Comparison of ENCODE assay signal across 24 mouse cellular contexts in genomic region chr6:73235650-73236049, GRCm38 (mm10). TPM values are rescaled to one million over a fixed set of nuclear protein-coding genes. Genes with fewer than 3 reads are reported as not detected.
"Had no signal": no experiment of that assay in that cellular context is flagged by ENCODE, and none has a peak within 500 bp of the region (broad histone marks: within the 10 kb centered on the region; RNA-seq: fewer than 3 reads in every experiment).

No protein-coding gene starts in this region.

- ATAC-seq: hindbrain, postnatal 0 days; intestine, embryonic 16.5 days; liver, embryonic 12.5 days had no signal

- H3K4me3 ChIP-seq: heart, embryonic 13.5 days; heart, embryonic 15.5 days; hindbrain, embryonic 13.5 days; hindbrain, embryonic 15.5 days; limb, embryonic 13.5 days; limb, embryonic 15.5 days; liver, embryonic 12.5 days had no signal

- H3K4me2 ChIP-seq: heart, embryonic 11.5 days; heart, embryonic 13.5 days; heart, embryonic 15.5 days; hindbrain, embryonic 13.5 days; hindbrain, embryonic 15.5 days; limb, embryonic 13.5 days; limb, embryonic 15.5 days; liver, embryonic 12.5 days had no signal

- DNase-seq: gastrocnemius, postnatal 14 days; gastrocnemius, postnatal 36 days; heart, adult 18-20 months; heart, postnatal 14 days; heart, postnatal 36 days; kidney, adult 18-20 months; kidney, adult 8-10 months; kidney, postnatal 10 days; kidney, postnatal 36 days; layer of hippocampus, adult 9-11 months; layer of hippocampus, postnatal 36 days; left cerebral cortex, postnatal 4 days had no signal

- H3K36me3 ChIP-seq: heart, embryonic 13.5 days; heart, embryonic 15.5 days; hindbrain, embryonic 13.5 days; hindbrain, embryonic 15.5 days; limb, embryonic 13.5 days; limb, embryonic 15.5 days; liver, embryonic 12.5 days had no signal

- H3K27ac ChIP-seq: heart, embryonic 13.5 days; heart, embryonic 15.5 days; hindbrain, embryonic 13.5 days; hindbrain, embryonic 15.5 days; hindbrain, postnatal 0 days; limb, embryonic 13.5 days; limb, embryonic 15.5 days; liver, embryonic 12.5 days; liver, embryonic 14.5 days had no signal

- H3K27me3 ChIP-seq: heart, embryonic 13.5 days; heart, embryonic 15.5 days; hindbrain, embryonic 13.5 days; hindbrain, embryonic 15.5 days; limb, embryonic 13.5 days; limb, embryonic 15.5 days; liver, embryonic 12.5 days had no signal

- H3K4me1 ChIP-seq: heart, embryonic 13.5 days; heart, embryonic 15.5 days; hindbrain, embryonic 13.5 days; hindbrain, embryonic 15.5 days; limb, embryonic 13.5 days; limb, embryonic 15.5 days had no signal

- H3K9me3 ChIP-seq: heart, embryonic 15.5 days; hindbrain, embryonic 13.5 days; hindbrain, embryonic 15.5 days; limb, embryonic 15.5 days; liver, embryonic 12.5 days had no signal

- H3K9ac ChIP-seq: heart, embryonic 13.5 days; heart, embryonic 15.5 days; hindbrain, embryonic 13.5 days; hindbrain, embryonic 15.5 days; limb, embryonic 13.5 days; limb, embryonic 15.5 days; liver, embryonic 12.5 days; liver, embryonic 14.5 days had no signal

RNA-seq across cellular contexts. Expression of gene Dnah6, which starts 14.2 kb away (rescaled TPM):
- polyA plus RNA-seq: liver, adult 2 months had no signal
